Mouse (Mus musculus): Measurements from ENCODE around the gene Igtp. TPM values are rescaled to one million over a fixed set of nuclear protein-coding genes. Genes with fewer than 3 reads are reported as not detected.
"Not testable (repeated sequence)": the region's sequence is repeated elsewhere in the genome, so short reads cannot be mapped to it uniquely, and the experiment has no call there.

Igtp gene
- polyA plus RNA-seq, 1 experiment from 2014 or later = 1.6 TPM

DNA sequence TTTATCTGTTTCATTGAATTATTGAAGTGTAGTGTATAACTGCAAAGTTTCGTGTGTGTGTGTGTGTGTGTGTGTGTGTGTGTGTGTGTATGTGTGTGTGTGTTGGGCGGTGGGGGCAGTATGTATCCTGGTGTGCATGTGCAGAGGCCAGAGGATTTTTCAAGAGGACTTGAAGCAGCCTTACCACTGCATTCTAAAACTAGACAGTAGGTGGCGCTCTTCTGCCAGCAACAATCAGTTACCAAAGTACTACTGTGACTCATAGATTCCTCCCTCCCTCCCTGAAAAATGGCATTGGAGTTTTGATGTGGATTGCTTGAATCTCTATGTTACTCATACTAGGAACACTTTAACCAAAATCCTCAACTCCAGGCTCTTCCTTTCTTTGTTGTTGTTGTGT lies 19.8 kb upstream of the Igtp start:
- H3K4me3 ChIP-seq (ENCODE audit: low read depth, low read length) = no peak overlapping the region
- ATAC-seq (ENCODE audit: insufficient number of reproducible peaks, low FRiP score, low TSS enrichment, low read depth) (no peak), DNase-seq (ENCODE audit: low spot score) (peak; percentile 81)
- H3K9ac ChIP-seq (ENCODE audit: low read length) = no peak overlapping the region
- no peak overlapping the region for H3K4me2 ChIP-seq (ENCODE audit: low read depth, severe bottlenecking)
- no peaks in the 10 kb centered on the region for H3K9me3 ChIP-seq (ENCODE audit: control insufficient read depth, low read length)
- WGBS = 18% methylated on average over 3 of the region's 3 CpGs
- H3K36me3 ChIP-seq (ENCODE audit: control insufficient read depth, insufficient read depth, low read length) = peaks cover 16% of the 10 kb centered on the region
- H3K27ac ChIP-seq (replicated peaks; ENCODE audit: low read depth, low read length) = no peak overlapping the region
- H3K4me1 ChIP-seq (ENCODE audit: control insufficient read depth, insufficient read depth, low read length) = no peaks in the 10 kb centered on the region
- no peaks in the 10 kb centered on the region for H3K27me3 ChIP-seq (ENCODE audit: control insufficient read depth, insufficient read depth, low read length)

DNA sequence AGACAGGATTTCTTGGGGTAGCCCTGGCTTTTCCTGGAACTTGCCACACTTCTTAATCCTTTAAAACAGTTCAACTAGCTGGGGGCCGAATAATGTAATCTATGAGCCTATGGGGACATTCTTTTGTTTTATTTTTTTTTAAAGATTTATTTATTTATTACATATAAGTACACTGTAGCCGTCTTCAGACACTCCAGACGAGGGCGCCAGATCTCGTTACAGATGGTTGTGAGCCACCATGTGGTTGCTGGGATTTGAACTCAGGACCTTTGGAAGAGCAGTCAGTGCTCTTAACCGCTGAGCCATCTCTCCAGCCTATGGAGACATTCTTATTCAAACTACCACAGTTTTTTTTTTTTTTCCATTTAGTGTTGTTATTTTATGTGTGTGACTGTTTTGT lies 19.4 kb upstream of the Igtp start:
- H3K27ac ChIP-seq (replicated peaks; ENCODE audit: low read depth, low read length); H3K4me2 ChIP-seq (ENCODE audit: low read depth, severe bottlenecking); H3K4me3 ChIP-seq (ENCODE audit: low read depth, low read length); H3K4me1 ChIP-seq (ENCODE audit: control insufficient read depth, insufficient read depth, low read length); ATAC-seq (ENCODE audit: insufficient number of reproducible peaks, low FRiP score, low TSS enrichment, low read depth); DNase-seq (ENCODE audit: low spot score); H3K9ac ChIP-seq (ENCODE audit: low read length); H3K27me3 ChIP-seq (ENCODE audit: control insufficient read depth, insufficient read depth, low read length); H3K9me3 ChIP-seq (ENCODE audit: control insufficient read depth, low read length): not testable (repeated sequence)
- WGBS = 95% methylated on average over 6 of the region's 6 CpGs
- peaks cover 16% of the 10 kb centered on the region for H3K36me3 ChIP-seq (ENCODE audit: control insufficient read depth, insufficient read depth, low read length)

DNA sequence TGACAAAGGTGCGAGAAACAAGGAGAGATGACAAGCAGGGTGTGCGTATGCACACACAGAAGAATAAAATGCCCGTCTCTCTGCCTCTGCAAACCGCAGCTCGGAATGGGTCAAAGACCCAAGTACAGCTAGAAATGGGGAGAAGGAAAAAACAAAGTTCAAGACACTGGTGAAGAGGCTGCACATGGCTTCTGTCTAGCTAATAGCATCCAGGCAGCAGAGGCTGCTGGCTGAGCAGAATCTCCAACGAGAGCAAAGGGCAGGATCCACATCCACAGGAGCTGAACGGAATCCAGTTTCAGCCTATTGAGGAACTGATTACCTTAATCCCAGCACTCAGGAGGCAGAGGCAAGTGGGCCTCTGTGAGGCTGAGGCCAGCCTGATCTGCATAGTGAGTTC lies 18.6 kb upstream of the Igtp start:
- no peak overlapping the region for H3K4me2 ChIP-seq (ENCODE audit: low read depth, severe bottlenecking)
- H3K9ac ChIP-seq (ENCODE audit: low read length) = no peak overlapping the region
- H3K4me3 ChIP-seq (ENCODE audit: low read depth, low read length) = no peak overlapping the region
- no peaks in the 10 kb centered on the region for H3K4me1 ChIP-seq (ENCODE audit: control insufficient read depth, insufficient read depth, low read length)
- H3K27ac ChIP-seq (replicated peaks; ENCODE audit: low read depth, low read length) = no peak overlapping the region
- H3K36me3 ChIP-seq (ENCODE audit: control insufficient read depth, insufficient read depth, low read length) = peaks cover 10% of the 10 kb centered on the region; the same call in 1 of the 2 replicates
- H3K27me3 ChIP-seq (ENCODE audit: control insufficient read depth, insufficient read depth, low read length) = no peaks in the 10 kb centered on the region
- ATAC-seq (ENCODE audit: insufficient number of reproducible peaks, low FRiP score, low TSS enrichment, low read depth) (no peak), DNase-seq (ENCODE audit: low spot score) (no peak)
- WGBS = 91% methylated on average over 7 of the region's 7 CpGs
- H3K9me3 ChIP-seq (ENCODE audit: control insufficient read depth, low read length) = no peaks in the 10 kb centered on the region

DNA sequence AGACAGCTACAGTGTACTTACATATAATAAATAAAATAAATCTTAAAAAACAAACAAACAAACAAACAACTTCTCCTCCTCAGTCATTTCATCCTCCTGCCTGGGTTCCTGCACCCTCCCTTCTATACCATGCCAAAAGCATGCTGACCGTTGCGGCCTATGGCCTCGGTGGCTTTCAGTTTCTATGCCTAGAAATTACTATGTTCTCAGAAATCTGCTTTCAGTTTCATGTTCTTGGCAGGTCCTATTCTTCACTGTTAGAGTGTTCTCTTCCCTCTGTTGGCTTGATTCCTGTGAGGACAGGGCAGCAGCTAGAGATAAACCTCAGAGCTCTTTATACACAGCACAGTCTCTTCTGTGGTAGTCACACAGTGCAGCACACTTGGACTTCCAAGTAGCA lies 15.8 kb upstream of the Igtp start:
- Histone ChIP-seq H3K36me3 (ENCODE audit: control insufficient read depth, insufficient read depth, low read length) (no peaks in the 10 kb centered on the region), H3K27me3 (ENCODE audit: control insufficient read depth, insufficient read depth, low read length) (no peaks in the 10 kb centered on the region), H3K4me2 (ENCODE audit: low read depth, severe bottlenecking) (no peak overlapping the region), H3K9me3 (ENCODE audit: control insufficient read depth, low read length) (no peaks in the 10 kb centered on the region), H3K4me1 (ENCODE audit: control insufficient read depth, insufficient read depth, low read length) (no peaks in the 10 kb centered on the region), H3K27ac (replicated peaks; ENCODE audit: low read depth, low read length) (no peak overlapping the region), H3K4me3 (ENCODE audit: low read depth, low read length) (no peak overlapping the region), H3K9ac (ENCODE audit: low read length) (no peak overlapping the region)
- ATAC-seq (ENCODE audit: insufficient number of reproducible peaks, low FRiP score, low TSS enrichment, low read depth) = no peak
- no peak for DNase-seq (ENCODE audit: low spot score)
- 92% methylated on average over 3 of the region's 3 CpGs for WGBS

- Histone ChIP-seq H3K4me3 (ENCODE audit: low read depth, low read length) (no peak overlapping the region), H3K4me2 (ENCODE audit: low read depth, severe bottlenecking) (no peak overlapping the region), H3K4me1 (ENCODE audit: control insufficient read depth, insufficient read depth, low read length) (no peaks in the 10 kb centered on the region), H3K36me3 (ENCODE audit: control insufficient read depth, insufficient read depth, low read length) (no peaks in the 10 kb centered on the region), H3K27ac (replicated peaks; ENCODE audit: low read depth, low read length) (no peak overlapping the region), H3K9ac (ENCODE audit: low read length) (no peak overlapping the region), H3K9me3 (ENCODE audit: control insufficient read depth, low read length) (no peaks in the 10 kb centered on the region), H3K27me3 (ENCODE audit: control insufficient read depth, insufficient read depth, low read length) (no peaks in the 10 kb centered on the region)
- ATAC-seq (ENCODE audit: insufficient number of reproducible peaks, low FRiP score, low TSS enrichment, low read depth) (no peak), DNase-seq (ENCODE audit: low spot score) (no peak)
- 92% methylated on average over 6 of the region's 6 CpGs for WGBS
Measured at GRCm38 (mm10) chr11:58189675-58190074, 9.7 kb upstream of the Igtp start.

DNA sequence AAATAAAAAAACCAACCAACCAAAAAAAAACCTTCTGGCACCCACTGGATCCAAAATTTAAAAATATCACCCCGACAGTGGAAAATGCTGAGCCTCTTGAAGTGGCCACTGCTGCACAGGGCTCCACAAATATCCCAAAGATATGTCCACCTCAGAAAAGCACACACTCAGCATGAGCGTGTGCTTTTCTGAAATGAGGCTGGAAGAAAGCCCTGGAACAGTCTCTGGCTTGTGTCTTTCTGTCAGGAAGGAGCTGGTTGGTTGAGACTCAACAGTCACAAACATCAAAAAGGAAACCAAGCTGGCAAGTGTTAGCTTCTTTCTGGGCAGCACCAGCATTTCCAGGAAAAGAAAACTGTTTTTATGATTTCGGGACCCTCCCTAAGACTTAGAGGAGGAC lies 6.0 kb upstream of the Igtp start:
- no peaks in the 10 kb centered on the region for H3K9me3 ChIP-seq (ENCODE audit: control insufficient read depth, low read length)
- no peaks in the 10 kb centered on the region for H3K4me1 ChIP-seq (ENCODE audit: control insufficient read depth, insufficient read depth, low read length)
- DNase-seq (ENCODE audit: low spot score) = no peak
- H3K27me3 ChIP-seq (ENCODE audit: control insufficient read depth, insufficient read depth, low read length) = no peaks in the 10 kb centered on the region
- no peak overlapping the region for H3K4me2 ChIP-seq (ENCODE audit: low read depth, severe bottlenecking)
- H3K27ac ChIP-seq (replicated peaks; ENCODE audit: low read depth, low read length) = no peak overlapping the region
- 72% methylated on average over 3 of the region's 3 CpGs for WGBS
- ATAC-seq (ENCODE audit: insufficient number of reproducible peaks, low FRiP score, low TSS enrichment, low read depth) = no peak
- H3K36me3 ChIP-seq (ENCODE audit: control insufficient read depth, insufficient read depth, low read length) = no peaks in the 10 kb centered on the region
- no peak overlapping the region for H3K4me3 ChIP-seq (ENCODE audit: low read depth, low read length)
- H3K9ac ChIP-seq (ENCODE audit: low read length) = no peak overlapping the region

DNA sequence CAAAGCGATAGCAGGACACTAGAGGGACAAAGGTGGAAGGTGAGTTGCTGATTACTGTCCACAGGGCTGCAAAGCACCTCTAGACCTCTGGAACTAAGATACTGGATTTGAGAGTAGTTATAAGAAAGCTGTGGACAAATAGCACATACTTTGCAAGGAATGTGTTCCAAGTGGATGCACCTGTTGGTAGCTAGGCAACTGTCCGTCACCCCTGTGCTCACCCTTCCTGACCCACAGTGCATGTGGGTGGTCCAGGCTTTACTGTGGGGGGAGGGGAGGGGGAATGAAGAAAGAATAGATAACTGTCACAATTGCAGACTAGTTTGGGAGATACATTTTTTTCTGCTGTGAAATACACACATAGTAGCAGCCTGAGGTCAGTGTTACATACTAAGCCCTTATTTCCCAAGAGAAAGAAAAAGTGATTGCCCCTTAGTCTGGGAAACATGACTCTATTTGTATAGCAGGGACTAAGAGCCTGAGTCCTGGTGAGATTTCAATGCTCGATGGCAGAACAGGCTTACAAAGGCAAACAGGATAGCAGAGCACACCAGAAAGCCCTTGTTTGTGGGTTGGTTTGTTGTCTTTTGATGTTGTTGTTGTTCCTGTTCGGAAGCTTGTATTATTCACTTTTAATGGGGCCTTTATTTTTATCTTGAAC lies 5.4 kb upstream of the Igtp start:
- 61% methylated on average over 4 of the region's 4 CpGs for WGBS
- no peak overlapping the region for H3K9ac ChIP-seq (ENCODE audit: low read length)
- DNase-seq (ENCODE audit: low spot score) (no peak), ATAC-seq (ENCODE audit: insufficient number of reproducible peaks, low FRiP score, low TSS enrichment, low read depth) (no peak)
- no peaks in the 10 kb centered on the region for H3K9me3 ChIP-seq (ENCODE audit: control insufficient read depth, low read length)
- H3K4me1 ChIP-seq (ENCODE audit: control insufficient read depth, insufficient read depth, low read length) = no peaks in the 10 kb centered on the region
- H3K4me2 ChIP-seq (ENCODE audit: low read depth, severe bottlenecking) = no peak overlapping the region
- no peak overlapping the region for H3K4me3 ChIP-seq (ENCODE audit: low read depth, low read length)
- no peaks in the 10 kb centered on the region for H3K36me3 ChIP-seq (ENCODE audit: control insufficient read depth, insufficient read depth, low read length)
- H3K27ac ChIP-seq (replicated peaks; ENCODE audit: low read depth, low read length) = no peak overlapping the region
- no peaks in the 10 kb centered on the region for H3K27me3 ChIP-seq (ENCODE audit: control insufficient read depth, insufficient read depth, low read length)

GRCm38 (mm10) chr11:58198663-58199062 lies 693 bp upstream of the Igtp start:
- Histone ChIP-seq H3K9ac (ENCODE audit: low read length) (no peak overlapping the region), H3K27ac (replicated peaks; ENCODE audit: low read depth, low read length) (no peak overlapping the region), H3K36me3 (ENCODE audit: control insufficient read depth, insufficient read depth, low read length) (no peaks in the 10 kb centered on the region), H3K27me3 (ENCODE audit: control insufficient read depth, insufficient read depth, low read length) (no peaks in the 10 kb centered on the region), H3K4me2 (ENCODE audit: low read depth, severe bottlenecking) (peak overlapping the region; percentile 54), H3K4me1 (ENCODE audit: control insufficient read depth, insufficient read depth, low read length) (no peaks in the 10 kb centered on the region), H3K9me3 (ENCODE audit: control insufficient read depth, low read length) (no peaks in the 10 kb centered on the region), H3K4me3 (ENCODE audit: low read depth, low read length) (no peak overlapping the region)
- ATAC-seq (ENCODE audit: insufficient number of reproducible peaks, low FRiP score, low TSS enrichment, low read depth) (no peak), DNase-seq (ENCODE audit: low spot score) (no peak)
- 85% methylated on average over 4 of the region's 4 CpGs for WGBS

- H3K4me3 ChIP-seq (ENCODE audit: low read depth, low read length) = no peak overlapping the region
- DNase-seq (ENCODE audit: low spot score) (no peak), ATAC-seq (ENCODE audit: insufficient number of reproducible peaks, low FRiP score, low TSS enrichment, low read depth) (no peak)
- H3K4me2 ChIP-seq (ENCODE audit: low read depth, severe bottlenecking) = no peak overlapping the region
- H3K36me3 ChIP-seq (ENCODE audit: control insufficient read depth, insufficient read depth, low read length) = no peaks in the 10 kb centered on the region
- no peak overlapping the region for H3K27ac ChIP-seq (replicated peaks; ENCODE audit: low read depth, low read length)
- WGBS = 91% methylated on average over 4 of the region's 4 CpGs
- no peak overlapping the region for H3K9ac ChIP-seq (ENCODE audit: low read length)
- no peaks in the 10 kb centered on the region for H3K9me3 ChIP-seq (ENCODE audit: control insufficient read depth, low read length)
- no peaks in the 10 kb centered on the region for H3K27me3 ChIP-seq (ENCODE audit: control insufficient read depth, insufficient read depth, low read length)
- no peaks in the 10 kb centered on the region for H3K4me1 ChIP-seq (ENCODE audit: control insufficient read depth, insufficient read depth, low read length)
Measured at GRCm38 (mm10) chr11:58200226-58200625, 870 bp downstream of the Igtp start.
